Mouse (Mus musculus): Measurements from ENCODE around the gene Trim43b. TPM values are rescaled to one million over a fixed set of nuclear protein-coding genes. Genes with fewer than 3 reads are reported as not detected.
"Not testable (repeated sequence)": the region's sequence is repeated elsewhere in the genome, so short reads cannot be mapped to it uniquely, and the experiment has no call there.

Trim43b gene
- polyA plus RNA-seq (2015; fragmentation: Nextera tagmentation; extraction: Ambion mirVana), result not detected in 2 replicates

DNA sequence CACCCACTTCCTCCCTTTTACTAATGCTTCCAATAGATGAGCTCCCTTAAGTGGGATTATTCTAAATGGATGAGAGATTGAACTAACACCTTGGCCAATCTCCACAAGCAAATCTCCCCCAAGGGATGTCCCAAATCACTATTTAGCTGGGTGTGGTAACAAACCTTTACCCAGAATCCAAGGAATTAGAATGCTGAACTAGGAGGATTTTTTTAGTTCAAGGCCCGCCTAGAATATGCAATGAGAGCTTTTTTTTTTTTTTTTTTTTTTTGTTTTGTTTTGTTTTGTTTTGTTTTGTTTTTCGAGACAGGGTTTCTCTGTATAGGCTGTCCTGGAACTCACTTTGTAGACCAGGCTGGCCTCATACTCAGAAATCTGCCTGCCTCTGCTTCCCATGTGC is at the start of gene Trim43b:
Gene Trim43b (minus strand): TSS at position 101 of the 400 bp plus-strand sequence.
- H3K27ac ChIP-seq; H3K4me3 ChIP-seq (replicated peaks; ENCODE audit: low read depth, low read length); ATAC-seq (replicated peaks; ENCODE audit: low FRiP score, low read depth); H3K4me1 ChIP-seq (replicated peaks; ENCODE audit: insufficient read depth, low read length); H3K36me3 ChIP-seq (ENCODE audit: insufficient read depth, low read length); H3K27me3 ChIP-seq (ENCODE audit: insufficient read depth, low read length); H3K4me2 ChIP-seq (ENCODE audit: low read length); H3K9ac ChIP-seq (ENCODE audit: low read depth, low read length); H3K9me3 ChIP-seq (replicated peaks; ENCODE audit: low read length); DNase-seq (ENCODE audit: low spot score): not testable (repeated sequence)
- 85% methylated on average over 2 of the region's 2 CpGs for WGBS

DNA sequence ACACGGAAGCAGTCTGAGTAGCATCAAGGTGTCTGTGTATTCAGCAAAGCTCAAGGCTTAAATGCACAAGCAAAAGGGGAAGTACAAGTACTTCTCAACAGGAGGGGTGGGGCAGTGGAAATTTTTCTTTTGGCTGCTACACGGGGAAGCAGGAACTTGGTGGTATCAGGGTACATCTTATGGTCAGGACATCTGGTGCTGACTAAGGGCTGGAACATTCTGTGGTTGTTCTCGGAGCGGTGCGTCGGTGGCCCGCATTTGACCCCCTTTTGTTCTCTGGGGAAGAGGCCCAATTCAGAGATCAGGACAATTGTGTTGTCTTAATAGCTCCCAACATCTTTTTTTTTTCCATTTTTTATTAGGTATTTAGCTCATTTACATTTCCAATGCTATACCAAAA is 11.9 kb upstream of the Trim43b start:
- not testable (repeated sequence) for H3K4me1 ChIP-seq (replicated peaks; ENCODE audit: insufficient read depth, low read length); H3K9me3 ChIP-seq (replicated peaks; ENCODE audit: low read length); H3K9ac ChIP-seq (ENCODE audit: low read depth, low read length); DNase-seq (ENCODE audit: low spot score); H3K27me3 ChIP-seq (ENCODE audit: insufficient read depth, low read length); H3K27ac ChIP-seq; H3K4me2 ChIP-seq (ENCODE audit: low read length); ATAC-seq (replicated peaks; ENCODE audit: low FRiP score, low read depth); H3K36me3 ChIP-seq (ENCODE audit: insufficient read depth, low read length); H3K4me3 ChIP-seq (replicated peaks; ENCODE audit: low read depth, low read length)
- 91% methylated on average over 7 of the region's 7 CpGs for WGBS

DNA sequence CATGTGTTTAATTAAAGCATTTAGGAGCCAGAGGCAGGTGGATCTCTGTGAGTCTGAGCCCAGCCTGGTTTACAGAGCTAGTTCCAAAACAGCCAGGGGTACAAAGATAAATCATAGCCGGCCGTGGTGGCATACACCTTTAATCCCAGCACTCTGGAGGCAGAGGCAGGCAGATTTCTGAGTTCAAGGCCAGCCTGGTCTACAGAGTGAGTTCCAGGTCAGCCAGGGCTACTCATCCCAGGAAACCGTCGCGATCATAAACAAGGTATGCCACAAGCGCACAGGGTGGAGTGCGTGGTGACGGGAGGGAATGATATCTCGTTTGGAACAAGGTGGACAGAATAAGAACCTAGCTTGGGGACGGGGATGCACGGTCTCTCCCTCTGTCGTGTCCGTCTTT is 5.9 kb downstream of the Trim43b start:
- H3K4me2 ChIP-seq (ENCODE audit: low read length); H3K4me1 ChIP-seq (replicated peaks; ENCODE audit: insufficient read depth, low read length); H3K36me3 ChIP-seq (ENCODE audit: insufficient read depth, low read length); H3K4me3 ChIP-seq (replicated peaks; ENCODE audit: low read depth, low read length); ATAC-seq (replicated peaks; ENCODE audit: low FRiP score, low read depth); H3K9me3 ChIP-seq (replicated peaks; ENCODE audit: low read length); H3K9ac ChIP-seq (ENCODE audit: low read depth, low read length); H3K27me3 ChIP-seq (ENCODE audit: insufficient read depth, low read length); H3K27ac ChIP-seq; DNase-seq (ENCODE audit: low spot score): not testable (repeated sequence)
- WGBS, result 94% methylated on average over 13 of the region's 13 CpGs

DNA sequence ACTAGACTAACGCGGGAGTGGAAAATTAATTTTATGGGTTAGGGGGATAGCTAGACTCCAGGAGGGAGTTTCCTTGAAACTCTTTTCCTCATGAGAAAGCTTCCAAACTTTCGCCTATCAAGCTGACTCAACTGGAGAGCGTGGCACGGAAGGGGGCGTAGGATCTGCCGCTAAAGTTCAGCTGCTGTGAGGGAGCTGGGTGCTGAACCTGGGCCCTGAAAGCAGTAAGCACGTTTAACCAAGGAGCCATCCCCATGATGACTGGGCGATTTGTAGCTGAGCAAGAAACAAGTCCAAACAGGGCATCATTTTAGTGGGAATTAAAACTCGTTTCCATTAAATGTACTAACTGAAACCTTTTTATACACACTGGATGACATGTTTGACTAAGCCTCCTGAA is 13.0 kb downstream of the Trim43b start:
- ATAC-seq (replicated peaks; ENCODE audit: low FRiP score, low read depth); H3K27me3 ChIP-seq (ENCODE audit: insufficient read depth, low read length); H3K9me3 ChIP-seq (replicated peaks; ENCODE audit: low read length); H3K9ac ChIP-seq (ENCODE audit: low read depth, low read length); H3K4me2 ChIP-seq (ENCODE audit: low read length); H3K4me3 ChIP-seq (replicated peaks; ENCODE audit: low read depth, low read length); H3K4me1 ChIP-seq (replicated peaks; ENCODE audit: insufficient read depth, low read length); H3K27ac ChIP-seq; H3K36me3 ChIP-seq (ENCODE audit: insufficient read depth, low read length): not testable (repeated sequence)
- peak; percentile 1 for DNase-seq (ENCODE audit: low spot score)
- WGBS, result 28% methylated on average over 10 of the region's 10 CpGs

DNA sequence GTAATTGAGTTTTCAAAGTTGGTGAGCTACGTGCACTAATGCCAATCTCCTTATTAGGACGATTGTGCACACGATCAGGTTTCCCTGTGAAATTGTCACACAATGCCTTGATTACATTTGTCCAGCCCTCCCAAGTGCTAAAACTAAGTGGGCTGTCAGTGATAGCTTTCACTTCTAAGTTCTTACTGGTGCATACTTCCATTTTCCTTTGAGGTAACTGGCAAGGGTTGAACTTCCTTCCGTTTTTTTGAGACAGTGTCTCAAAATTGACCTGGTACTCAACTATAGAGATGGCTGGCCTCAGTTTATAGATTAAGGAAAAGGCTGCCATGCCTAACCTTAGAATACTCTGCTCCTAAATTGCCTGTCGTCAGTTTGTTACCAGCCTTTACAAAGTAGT is 16.1 kb downstream of the Trim43b start:
- not testable (repeated sequence) for H3K4me3 ChIP-seq (replicated peaks; ENCODE audit: low read depth, low read length); H3K9me3 ChIP-seq (replicated peaks; ENCODE audit: low read length); H3K27me3 ChIP-seq (ENCODE audit: insufficient read depth, low read length); H3K36me3 ChIP-seq (ENCODE audit: insufficient read depth, low read length); ATAC-seq (replicated peaks; ENCODE audit: low FRiP score, low read depth); H3K4me2 ChIP-seq (ENCODE audit: low read length); H3K27ac ChIP-seq; DNase-seq (ENCODE audit: low spot score); H3K9ac ChIP-seq (ENCODE audit: low read depth, low read length); H3K4me1 ChIP-seq (replicated peaks; ENCODE audit: insufficient read depth, low read length)
- 96% methylated on average over 1 of the region's 5 CpGs for WGBS

DNA sequence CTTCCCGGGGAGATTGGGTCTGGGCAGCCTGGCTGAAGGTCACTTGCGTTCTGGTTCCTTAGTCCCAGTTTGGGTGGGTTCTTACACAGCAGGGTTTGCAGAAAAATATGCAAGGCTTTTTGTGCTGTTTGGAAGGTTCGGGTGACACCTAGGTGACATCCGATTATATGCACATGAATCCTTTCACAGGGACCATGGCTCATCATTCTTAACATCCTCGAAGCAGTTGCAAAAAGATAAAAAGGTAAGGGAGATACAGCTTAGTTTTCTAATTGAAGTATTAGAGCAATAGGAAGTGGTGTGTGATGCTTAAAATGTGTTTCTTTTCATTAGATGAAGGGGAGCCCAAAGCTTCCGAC is 25.5 kb downstream of the Trim43b start:
- not testable (repeated sequence) for H3K4me1 ChIP-seq (replicated peaks; ENCODE audit: insufficient read depth, low read length); H3K4me2 ChIP-seq (ENCODE audit: low read length); H3K4me3 ChIP-seq (replicated peaks; ENCODE audit: low read depth, low read length); H3K9ac ChIP-seq (ENCODE audit: low read depth, low read length); ATAC-seq (replicated peaks; ENCODE audit: low FRiP score, low read depth); H3K36me3 ChIP-seq (ENCODE audit: insufficient read depth, low read length); H3K27me3 ChIP-seq (ENCODE audit: insufficient read depth, low read length); DNase-seq (ENCODE audit: low spot score); H3K9me3 ChIP-seq (replicated peaks; ENCODE audit: low read length); H3K27ac ChIP-seq
- WGBS, result 78% methylated on average over 2 of the region's 6 CpGs

DNA sequence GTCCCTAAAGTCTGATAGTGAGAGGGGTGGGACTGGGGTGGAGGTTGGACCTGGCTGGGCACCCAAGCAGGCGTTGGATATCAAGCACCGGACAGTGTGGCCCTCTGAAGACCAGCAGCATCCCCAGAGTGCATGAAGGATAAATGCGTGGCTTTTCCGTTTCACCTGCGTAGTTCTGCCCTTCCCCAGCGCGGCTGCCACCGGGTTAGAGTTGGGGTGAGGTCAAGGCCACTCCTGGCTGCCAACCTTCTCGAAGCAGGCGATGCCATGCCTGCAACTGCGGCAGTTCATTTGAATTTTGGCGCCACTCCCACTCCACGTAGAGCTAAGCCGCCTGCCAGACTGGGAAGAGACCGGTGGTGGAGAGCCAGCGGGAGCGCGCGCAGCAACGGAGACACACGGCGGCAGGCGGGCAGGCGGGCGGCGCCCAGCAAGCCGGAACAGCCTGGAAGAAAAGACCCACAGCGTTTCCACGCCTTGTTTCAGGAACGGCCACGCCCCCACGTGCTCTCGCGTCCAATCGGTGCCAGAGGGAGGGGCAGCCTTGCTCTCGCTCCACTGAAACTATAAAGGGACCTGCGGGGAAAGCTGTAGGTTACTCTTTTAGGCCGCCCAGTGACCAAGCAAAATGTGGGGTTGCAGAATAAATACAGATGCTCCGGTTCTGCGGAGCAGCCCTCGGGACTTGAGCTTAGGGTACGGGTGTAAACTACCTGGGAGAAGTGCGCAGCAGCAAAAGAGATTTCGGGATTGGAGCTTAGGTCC is 26.1 kb downstream of the Trim43b start:
- DNase-seq (ENCODE audit: low spot score); H3K4me1 ChIP-seq (replicated peaks; ENCODE audit: insufficient read depth, low read length); H3K9me3 ChIP-seq (replicated peaks; ENCODE audit: low read length); H3K4me3 ChIP-seq (replicated peaks; ENCODE audit: low read depth, low read length); H3K36me3 ChIP-seq (ENCODE audit: insufficient read depth, low read length); H3K4me2 ChIP-seq (ENCODE audit: low read length); H3K27me3 ChIP-seq (ENCODE audit: insufficient read depth, low read length); H3K27ac ChIP-seq; H3K9ac ChIP-seq (ENCODE audit: low read depth, low read length): not testable (repeated sequence)
- peak; percentile 98 for ATAC-seq (replicated peaks; ENCODE audit: low FRiP score, low read depth)
- 73% methylated on average over 41 of the region's 44 CpGs for WGBS

Other genes starting within 250 kb of the Trim43b start
- gene Bcl2a1a, start 135.9 kb downstream of the Trim43b start, polyA plus RNA-seq (2015; fragmentation: Nextera tagmentation; extraction: Ambion mirVana), result 0.37 and 0.50 TPM in 2 replicates
- 2.1 and 2.5 TPM in 2 replicates for gene Bcl2a1b, start 106.4 kb upstream of the Trim43b start, polyA plus RNA-seq (2015; fragmentation: Nextera tagmentation; extraction: Ambion mirVana)
- gene Gm29094, start 106.5 kb upstream of the Trim43b start, polyA plus RNA-seq (2015; fragmentation: Nextera tagmentation; extraction: Ambion mirVana), result 1.3 and 1.5 TPM in 2 replicates
- 44.3 and 50.1 TPM in 2 replicates for gene Mthfs, start 117.8 kb upstream of the Trim43b start, polyA plus RNA-seq (2015; fragmentation: Nextera tagmentation; extraction: Ambion mirVana)